Mouse (Mus musculus) thymus, postnatal 4 days (tissue): ENCODE measurements around the gene Aig1.
"Not testable (repeated sequence)": the region's sequence is repeated elsewhere in the genome, so short reads cannot be mapped to it uniquely, and the experiment has no call there.

Experiments
- DNase-seq: peaks from one replicate; pipeline ENCODE4 v3.0.0; 2021

The Aig1 gene

DNA sequence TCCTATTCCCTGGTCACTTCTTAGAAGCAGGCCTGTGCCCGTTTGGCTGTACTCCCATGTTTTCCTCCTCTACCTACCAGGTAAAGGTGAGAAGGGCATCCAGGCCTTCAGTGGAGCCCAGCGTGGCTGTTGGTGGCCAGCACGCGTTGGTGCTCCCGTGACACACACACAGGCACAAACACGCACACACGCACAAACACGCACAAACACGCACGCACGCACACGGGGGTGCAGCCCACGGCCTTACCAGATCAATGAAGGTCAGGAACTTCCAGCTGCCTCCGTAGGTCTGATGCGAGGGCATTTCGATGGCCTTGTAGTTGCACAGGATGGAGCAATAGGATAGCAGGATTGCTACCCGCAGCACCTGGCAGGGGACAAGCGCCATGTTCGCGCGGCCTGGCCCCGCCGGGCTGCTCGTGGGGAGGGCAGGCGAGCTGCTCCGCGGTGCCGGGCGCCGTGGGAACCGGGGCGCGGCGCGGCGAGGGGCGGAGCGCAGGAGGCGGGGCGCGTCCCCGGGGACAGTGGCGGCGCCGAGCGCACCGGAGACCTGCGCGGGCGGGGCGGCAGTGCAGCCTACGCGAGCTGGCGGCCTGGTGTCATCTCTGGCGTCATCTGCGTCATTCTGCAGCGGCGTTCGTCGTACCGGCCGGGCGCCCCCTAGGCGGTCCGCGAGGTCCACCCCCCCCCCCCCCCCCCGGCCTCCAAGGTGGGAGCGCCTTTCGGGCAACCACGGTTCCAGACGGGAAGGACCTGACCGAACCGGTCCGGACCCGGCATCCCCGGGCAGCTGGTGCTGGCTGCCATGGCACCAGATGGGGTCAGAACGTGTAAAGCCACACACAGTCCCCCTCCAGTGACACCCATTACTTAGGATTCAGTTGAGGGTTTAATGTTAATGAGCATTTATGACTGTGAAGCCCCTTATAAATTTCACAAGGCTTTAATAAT lies at the start of gene Aig1:
Gene Aig1, minus strand, starts transcription at position 610 of the 951 bp plus-strand sequence.
- DNase-seq, result peak; percentile 88

DNA sequence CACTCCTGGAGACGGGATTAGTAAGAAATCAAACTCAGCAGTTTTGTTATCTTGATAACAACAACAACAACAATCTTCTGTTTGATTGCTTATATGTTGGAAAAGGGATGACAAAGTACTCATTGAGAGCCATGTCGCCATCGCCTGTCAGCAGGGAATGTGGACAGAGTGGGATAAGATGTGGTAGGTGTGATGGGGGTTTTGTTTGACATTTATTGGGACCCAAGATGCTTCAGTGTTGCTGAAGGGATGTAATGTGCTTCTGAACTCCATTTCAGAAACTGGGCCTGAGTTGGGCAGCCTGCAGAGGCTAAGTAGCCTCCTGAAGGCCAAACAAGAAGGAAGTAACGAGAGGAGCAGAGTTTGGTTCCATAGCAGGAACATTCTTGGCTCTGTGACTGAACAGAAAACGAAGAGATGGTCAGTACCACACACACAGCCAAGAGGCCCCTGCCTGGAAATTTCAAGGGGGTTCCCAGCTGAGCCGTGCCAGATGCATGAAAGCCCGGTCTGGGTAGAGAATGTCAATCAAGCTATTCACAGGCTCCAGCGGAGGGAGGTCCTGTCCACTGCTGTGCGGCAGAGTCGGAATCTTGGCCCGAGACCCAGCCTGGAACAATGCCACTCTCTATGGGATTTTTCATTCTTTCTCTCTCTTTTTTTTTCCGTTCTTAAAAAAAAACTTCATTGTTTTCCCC lies 48.0 kb upstream of the Aig1 start:
- DNase-seq, result no peak

DNA sequence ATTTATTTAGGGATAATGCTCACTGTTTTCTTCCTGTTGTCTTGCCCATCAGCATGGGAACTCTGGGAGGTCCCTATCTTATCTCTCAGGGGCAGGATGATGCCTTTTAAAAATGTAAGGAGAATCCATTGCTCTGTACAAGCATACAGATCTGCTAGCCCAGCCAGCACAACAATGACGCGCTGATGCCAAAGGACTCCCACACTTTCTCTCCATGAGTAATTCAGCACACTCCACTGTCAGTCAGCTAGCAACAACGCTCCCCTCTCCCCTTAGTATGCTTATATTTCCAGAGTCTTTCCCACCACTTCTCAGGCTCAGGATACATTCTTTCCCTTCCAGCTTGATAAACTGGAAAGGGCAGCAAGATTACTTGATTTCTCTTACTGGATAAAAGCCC lies 46.4 kb upstream of the Aig1 start:
- DNase-seq, result no peak

DNA sequence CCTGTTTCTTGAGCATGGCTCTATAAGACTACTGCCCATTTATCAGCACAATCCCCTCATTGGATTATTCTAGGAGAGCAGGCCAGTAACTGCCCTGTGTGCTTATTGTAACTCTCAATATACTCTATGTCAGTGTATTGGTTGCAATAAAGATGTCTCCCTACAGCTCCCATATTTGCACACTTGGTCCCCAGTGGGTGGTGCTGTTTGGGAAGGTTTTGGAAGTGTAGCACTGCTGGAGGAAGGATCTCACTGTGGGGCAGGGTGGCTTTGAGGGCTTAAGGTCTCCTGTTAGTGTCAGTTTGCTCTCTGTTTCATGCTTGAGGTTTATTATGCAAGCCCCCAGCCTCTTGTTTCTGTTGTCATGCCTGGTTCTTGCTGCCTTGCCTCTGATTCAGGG lies 44.9 kb upstream of the Aig1 start:
- DNase-seq, result peak; percentile 37

DNA sequence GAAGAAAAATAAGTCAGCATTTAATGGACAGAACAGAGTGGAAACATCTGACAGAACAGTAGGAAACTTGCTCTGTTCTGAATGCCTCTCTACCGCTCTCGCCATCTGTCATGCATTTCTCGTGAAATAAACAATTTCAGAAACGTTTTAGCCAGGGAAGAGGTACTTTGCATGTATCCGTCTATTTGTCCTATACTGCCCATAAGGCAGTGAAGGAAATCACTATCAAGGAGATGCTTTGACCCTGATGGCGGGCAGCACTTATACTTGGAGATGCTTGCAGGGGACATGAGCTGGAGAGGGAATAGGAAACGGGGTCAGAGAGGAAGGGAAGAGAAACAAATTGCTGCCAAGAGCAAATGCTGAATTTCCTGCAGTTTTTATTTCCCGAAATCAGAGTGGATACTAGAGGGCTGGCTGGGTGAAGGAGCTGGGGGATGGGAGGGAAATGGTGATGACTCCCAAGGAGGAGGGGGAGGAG lies 37.5 kb upstream of the Aig1 start:
- DNase-seq, result no peak

DNA sequence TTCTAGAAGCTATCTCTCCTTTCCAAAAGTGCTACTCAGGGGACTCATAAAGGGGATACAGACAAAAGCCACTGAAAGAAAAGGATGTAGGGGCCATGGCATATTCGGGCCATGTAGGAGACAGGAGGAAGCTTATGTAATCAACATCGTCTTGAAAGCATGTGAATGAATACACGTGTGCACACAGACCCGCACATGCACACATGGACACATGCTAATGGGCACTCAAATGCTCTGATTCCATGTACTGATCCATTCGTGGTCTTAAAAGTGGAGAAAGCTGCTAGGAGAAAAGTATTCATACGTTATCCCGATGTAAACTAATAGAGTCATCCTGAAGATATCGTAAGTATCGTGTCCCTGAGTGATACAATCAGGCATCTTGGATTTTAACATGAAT lies 36.8 kb upstream of the Aig1 start:
- DNase-seq, result no peak

DNA sequence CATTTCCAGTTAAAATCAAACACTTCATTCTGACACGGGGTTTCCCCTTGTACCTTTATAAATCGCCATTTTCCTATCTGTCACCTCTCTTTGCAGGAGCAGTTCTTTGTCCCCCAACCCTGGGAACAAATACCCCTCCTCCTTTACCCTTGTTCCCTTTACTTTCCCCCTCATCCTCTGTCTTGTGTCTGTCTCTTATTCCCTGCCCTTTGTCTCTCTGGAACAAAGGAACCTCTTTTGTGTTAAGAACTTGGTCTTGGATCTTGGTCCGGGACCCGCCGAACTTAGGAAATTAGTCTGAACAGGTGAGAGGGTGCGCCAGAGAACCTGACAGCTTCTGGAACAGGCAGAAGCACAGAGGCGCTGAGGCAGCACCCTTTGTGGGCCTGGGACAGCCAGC lies 24.0 kb upstream of the Aig1 start:
- DNase-seq, result not testable (repeated sequence)

DNA sequence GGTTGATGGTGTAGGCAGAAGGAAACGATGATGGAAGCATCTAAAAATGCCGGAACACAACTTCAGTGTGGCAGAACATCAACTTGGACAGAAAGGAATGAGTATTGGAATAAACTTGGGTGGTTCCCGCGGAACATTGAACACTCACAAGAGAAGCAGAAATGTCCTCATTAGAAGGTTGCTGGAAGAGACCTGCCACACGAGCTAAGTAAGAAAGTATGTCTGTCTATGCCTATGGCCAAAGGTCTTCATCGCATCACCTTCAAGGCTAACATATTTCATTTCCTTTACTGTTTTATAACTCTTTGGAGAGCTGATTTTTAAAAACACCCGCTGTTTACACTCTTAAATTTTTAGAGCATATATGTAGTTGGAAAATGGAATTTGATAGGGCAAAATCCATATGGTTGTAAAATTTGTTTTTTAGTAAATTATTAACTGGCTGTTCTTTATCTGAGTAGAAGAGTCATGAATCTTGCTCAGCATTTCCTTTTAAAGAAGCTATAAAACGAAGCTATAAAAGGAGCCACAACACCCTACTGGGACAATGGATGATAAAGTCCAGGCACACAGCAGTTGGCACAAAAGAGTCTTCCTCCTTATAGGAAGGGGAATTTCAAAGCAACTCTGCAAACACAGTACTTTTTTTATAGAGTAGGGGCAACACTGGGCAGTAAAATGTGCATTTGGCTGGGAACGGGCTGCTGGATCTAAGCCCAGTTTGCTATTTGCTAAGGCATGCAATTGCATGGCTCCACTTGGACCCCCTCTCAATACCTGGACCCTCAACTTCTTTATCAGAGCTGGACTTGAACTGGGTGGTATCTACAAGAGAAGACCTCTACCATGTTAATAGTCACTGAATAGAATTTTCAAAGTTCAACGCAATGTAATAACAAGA lies 14.4 kb upstream of the Aig1 start:
- DNase-seq, result no peak

DNA sequence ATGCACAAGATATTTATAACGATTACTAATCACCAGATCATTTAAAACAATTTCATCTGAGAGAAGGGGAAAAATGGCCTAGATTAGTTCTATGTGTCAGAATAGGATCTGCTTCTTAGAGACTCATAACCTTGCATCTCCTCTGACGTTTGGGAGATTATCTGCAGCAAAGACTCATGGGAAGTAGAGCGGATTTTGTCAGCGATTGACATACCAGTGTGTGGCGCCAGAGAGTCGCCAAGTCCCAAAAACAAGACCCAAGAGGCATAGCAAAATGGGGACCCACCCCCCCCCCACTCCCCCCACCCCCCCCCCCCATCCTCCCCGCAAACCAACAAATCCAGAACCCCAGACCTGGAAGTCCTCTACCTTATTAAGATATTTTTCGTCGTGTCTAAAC lies 13.7 kb upstream of the Aig1 start:
- peak; percentile 67 for DNase-seq

DNA sequence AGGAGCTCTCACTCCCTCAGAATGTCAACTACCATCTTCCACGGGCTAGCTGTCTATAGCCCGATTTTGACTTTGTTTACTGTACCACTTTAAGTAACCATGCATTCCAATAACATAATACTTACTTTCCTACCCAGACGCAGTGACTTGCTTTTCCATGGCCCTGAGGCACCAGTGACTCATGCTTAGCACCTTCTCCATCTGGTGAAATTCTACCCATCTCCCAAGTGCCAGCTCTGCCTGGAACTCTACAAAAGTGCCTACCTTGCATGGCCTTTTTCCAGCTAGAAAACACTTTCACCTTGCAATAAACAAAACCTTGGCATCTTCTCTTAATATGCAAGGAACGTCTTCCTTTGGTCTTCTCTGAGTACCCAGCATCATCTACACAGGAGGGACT lies 9.9 kb upstream of the Aig1 start:
- no peak for DNase-seq

DNA sequence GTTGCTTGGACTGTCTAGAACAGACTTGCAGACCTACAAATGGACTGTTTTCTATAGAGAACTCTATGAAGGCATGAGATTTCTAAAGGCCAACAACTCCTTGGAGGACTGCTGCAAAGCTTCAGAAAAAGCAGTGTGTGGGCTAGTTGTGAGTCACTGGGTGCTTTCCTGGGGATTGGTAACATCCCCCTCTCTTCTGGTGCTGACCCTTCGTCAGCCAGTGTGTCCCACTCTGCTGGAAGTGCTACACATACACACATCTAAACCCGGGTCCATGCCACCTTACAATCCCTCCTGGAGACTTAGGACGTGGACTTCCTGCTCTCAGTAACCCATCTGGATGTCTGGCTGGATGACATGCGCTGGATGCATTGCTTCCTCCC lies 6.2 kb upstream of the Aig1 start:
- no peak for DNase-seq

DNA sequence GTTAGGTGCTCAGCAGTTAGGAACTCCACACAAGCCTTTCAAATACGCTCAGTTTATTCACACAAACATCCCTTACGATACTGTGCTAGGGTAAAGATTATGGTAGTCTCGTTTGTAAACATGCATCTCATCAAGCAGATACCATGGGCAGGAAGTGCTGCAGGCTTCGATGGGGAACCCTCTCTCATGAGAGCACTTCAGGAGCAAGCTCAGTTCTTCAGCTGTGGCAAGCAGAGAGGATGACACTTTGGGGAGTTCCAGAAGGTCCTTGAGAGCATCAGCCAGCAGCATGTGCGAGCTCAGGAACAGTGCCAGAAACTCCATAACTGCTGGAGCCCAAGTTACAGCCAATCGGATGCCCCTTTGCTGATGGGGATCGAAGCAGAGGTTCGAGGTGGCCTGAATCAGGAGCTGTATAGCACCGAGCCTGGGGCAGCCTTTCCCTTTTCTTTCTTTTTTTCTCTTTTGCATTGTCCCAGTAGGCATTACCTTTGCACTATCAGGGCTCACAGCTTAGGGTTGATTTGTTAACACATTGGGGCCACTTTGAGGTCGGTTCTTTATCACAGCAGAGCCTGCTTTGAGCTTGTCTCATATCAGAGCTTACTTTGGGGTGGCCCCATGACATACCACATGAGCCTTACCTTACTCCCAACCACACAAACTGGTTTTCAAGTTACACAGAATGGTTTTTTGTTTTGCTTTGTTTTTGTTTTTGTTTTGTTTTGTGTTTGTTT lies 5.7 kb upstream of the Aig1 start:
- DNase-seq, result no peak

DNA sequence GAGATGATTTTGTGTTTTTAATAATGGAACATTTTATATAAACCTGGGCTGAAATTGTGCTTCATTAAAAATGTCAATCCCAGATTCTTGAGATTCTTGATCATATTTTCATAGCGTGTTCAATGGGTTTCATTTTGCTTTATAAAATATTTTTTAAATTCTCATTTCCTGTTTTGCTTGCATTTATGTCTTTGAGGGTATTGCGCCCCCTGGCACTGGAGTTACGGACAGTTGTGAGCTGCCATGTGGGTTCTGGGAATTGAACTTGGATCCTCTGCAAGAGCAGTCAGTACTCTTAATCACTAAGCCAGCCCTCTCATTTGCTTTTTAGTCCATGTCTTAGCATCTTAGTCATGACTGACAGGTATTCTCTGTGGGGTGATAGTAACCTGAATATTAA lies 1.8 kb upstream of the Aig1 start:
- DNase-seq, result peak; percentile 27

DNA sequence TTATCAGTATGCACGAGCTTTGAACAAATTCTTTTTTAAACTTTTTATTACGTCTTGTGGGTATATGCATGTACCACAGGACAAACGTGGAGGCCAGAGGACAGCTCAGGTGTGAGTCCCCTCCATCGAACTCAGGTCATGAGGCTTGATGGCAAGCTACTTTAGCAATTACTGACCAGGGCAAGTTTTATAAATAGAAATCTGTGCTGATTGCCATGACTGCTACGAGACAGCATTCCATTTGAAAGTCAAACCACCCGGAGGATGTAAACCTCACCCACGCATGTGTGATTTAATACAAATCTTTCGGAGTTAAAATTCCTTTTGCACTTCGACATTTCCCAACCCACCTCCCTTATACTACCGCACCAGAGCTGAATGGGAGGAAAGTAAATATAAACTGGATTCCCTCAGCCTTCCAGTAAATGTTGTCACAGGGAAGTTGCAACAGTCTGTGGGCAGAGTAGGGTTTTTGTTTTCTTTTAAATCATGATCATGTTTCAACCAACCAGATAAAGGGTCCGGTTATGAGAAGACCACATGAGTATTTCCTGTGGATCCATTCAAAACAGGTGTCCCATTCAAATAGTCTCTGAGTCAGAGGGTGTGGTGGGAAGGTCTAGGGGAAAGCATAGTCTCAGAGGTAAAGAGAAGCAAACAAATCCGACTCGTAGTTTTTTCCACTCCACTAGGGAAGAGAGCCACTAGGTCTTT lies 699 bp upstream of the Aig1 start:
- no peak for DNase-seq

DNA sequence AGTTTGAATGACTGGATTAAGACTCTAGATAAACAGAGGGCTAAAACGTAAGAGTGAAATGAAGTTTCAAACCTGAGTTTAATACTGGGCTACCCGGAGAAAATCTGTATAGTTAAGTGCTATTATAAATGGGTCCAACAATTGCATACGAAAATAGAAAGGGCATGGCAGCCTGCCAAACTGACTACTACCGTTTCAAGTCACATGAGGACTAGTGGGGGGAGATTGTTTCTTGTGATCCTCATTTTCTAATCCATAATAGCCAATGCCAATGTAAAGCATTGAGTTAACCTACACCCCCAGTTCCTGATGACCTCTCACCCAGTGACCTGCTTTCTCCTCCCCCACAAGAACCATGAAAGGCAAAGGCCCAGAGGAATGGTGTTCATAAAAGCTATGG lies 2.4 kb downstream of the Aig1 start:
- DNase-seq, result no peak

DNA sequence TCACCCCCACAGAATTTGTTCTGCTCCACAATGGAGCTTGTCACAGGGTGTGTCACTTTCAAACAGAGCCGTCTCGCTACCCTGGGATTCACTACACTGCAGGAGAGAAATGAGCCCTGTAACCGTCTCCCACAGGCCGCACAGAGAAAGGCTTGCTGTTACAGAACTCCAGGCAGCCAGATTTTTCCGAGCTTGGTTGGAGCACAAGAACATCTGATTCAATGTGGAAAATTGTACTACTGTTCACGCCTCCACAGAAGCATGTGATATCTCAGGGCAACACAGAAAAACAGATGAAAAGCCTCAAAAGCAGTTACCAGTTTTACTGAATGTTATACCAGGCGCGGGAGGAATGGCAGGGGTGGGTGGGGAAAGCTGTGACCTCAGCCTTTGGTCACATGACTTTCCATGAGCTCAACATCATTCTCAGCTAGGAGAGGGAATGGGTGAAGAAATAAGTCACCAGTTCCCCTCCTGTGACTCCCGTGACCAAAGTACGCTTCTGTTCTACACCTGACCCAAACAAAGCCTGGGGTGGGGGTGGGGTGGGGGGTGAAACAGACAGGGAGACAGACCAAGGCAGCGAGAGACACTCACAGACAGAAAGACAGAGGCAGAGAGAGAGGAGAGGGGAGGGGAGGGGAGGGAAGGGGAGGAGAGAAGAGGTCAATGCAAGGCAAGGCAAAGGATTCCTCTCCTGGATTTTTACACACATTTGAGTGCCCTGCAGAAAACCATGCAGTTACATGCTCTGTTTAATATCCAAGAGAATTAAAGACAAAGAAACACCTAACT lies 7.5 kb downstream of the Aig1 start:
- no peak for DNase-seq

DNA sequence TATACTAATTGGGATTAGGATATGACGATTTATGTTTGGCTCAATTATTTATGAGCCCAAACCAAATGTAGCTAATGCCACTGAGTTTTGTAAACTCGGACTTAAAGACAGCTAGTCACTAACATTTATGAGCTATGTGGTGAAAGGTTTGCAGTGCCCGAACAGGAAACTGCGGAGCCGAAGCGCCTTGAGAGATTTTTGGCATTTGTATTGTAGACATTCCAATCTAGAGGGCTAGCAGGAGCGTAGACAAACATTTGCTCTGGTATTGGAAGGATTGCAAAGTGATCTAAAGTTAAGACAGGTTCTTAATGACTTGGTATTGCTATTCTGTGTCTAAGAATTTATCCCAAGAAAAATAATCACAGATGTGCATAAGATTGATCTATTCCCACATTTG lies 12.3 kb downstream of the Aig1 start:
- DNase-seq, result no peak

DNA sequence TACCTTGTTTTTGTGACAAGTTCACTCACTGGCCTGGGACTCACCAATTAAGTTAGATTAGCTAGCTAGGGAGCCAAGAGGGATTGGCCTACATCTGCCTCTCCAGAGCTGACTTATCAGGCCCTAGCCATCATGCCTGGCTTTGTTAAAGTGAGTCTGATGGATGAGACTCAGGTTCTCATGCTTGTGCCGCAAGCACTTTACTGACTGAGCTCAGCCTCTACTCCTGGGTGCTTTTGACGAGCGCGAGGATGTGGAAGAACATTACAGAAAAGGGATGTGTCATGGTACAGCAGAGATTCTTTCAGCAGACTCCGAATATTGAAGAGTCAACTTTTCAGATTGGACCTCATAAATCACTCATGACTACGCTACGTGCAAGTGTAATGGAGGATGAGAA lies 12.8 kb downstream of the Aig1 start:
- DNase-seq, result no peak

DNA sequence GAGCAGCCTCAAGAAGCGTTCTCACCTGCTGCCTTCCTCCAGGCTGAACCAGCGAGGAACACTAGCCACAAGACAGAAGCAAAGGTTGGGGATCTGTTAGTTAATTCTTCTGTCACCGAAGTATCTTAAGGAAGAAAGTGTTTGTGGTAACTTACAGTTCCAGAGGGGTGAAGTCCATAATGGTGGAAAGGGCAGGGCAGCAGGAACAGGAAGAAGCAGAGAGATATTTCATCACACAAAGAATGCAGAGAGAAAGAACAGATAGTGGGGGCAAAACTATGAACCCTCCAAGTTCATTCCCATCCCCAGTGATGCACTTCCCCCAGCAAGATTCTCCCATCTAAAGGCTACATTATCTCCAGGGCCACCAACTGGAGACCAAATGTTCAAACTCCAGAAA lies 13.7 kb downstream of the Aig1 start:
- DNase-seq, result no peak

DNA sequence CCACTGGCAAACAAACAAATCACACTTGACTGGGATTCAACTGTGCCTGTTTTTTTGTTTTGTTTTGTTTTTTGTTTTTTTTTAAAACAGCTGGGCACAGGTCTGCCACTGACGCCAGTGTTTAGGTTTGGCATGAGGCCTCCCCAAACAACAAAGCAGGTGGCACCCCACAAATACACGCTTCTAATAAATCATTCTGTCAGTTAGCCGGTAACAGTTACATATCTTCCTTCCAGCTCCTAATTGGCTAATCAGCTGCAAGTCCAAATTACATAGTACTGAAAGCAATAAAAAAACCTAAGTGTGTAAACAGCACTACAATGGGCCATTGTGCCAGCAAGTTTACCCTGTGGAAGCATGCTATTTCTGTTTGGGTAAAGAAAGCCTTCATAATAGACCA lies 18.7 kb downstream of the Aig1 start:
- no peak for DNase-seq

DNA sequence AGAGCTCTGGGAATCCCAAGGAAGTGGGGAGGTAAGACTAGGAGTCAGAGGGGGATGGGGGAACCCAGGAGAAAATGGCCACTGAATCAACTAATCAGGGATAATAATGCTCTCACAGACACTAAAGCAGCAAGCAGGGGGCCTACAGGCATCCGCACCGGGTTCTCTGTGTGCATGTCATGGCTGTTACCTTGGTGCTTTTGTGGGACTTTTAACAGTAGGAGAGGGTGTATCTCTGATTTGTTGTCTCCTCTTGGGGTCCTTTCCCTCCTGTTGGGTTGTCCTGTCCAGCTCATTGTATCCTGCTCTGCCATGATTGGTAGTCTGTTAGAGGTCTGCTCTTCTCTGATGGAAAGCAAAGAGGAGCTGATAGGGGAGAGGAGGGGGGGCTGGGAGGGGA lies 19.6 kb downstream of the Aig1 start:
- DNase-seq, result no peak
